Mouse (Mus musculus): ENCODE data around the gene Acer2.

DNA sequence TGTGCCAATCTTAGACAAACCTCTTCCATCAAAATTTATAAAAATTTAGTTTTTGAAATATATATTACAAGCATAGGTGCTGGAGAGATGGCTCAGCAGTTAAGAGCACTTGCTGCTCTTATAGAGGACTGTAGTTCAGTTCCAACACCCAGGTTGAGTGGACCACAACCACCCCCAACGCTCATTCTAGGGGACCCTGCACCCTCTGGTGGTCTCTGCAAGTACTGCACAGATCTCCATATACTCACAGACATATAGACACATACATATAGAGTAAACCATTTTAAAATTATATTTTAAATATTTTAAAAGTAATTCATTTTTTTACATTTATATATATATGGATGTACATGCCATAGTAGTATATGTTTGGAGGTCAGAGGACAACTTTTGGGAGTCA, 41.9 kb downstream of the Acer2 start:
- peak; percentile 38 for TF ChIP-seq CTCF (IDR thresholded peaks at IDR 0.05; ENCODE audit: insufficient read depth, low read length)
- TF ChIP-seq POLR2A (IDR thresholded peaks at IDR 0.05; ENCODE audit: borderline replicate concordance, extremely low read depth, low read depth, low read length) = no peak

Data from lung, adult 2 months (tissue).